Mouse (Mus musculus) cerebellum, adult 11-12 months (tissue): ENCODE data around the gene Ppp1r18.
"Not testable (repeated sequence)": the region's sequence is repeated elsewhere in the genome, so short reads cannot be mapped to it uniquely, and the experiment has no call there.

Experiments
- DNase-seq: peaks from one replicate; pipeline ENCODE4 v3.0.0; 2022

Ppp1r18 gene

DNA sequence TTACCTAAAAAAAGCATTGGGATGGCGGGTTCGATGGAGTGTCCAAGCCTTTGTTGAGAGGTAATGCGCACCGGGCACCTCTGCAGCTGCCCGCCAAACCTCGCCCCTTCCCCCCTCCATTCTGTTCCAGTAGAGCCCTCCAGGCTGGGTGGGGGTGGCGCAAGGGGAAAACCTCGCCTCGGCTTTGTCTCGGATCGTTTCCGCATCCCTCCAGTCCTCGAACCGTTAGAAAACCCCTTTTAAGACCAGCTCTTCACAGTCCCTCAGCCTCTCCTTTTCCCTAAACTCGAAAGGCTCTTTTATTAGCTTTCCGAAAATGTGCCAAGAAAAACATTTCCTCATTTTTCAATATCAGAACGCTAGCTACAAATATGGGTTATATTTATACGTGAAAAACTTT is 27.9 kb upstream of the Ppp1r18 start:
- peak; percentile 71 for DNase-seq

GRCm38 (mm10) chr17:35838122-35838544 is 27.3 kb upstream of the Ppp1r18 start, which contains the start of gene Tubb5:
Tubb5 (minus strand) TSS chr17:35838306.
- peak; percentile 97 for DNase-seq

- DNase-seq: peak; percentile 56
Observed at GRCm38 (mm10) chr17:35838570-35838969, 26.8 kb upstream of the Ppp1r18 start.

GRCm38 (mm10) chr17:35839002-35839401 is 26.4 kb upstream of the Ppp1r18 start:
- DNase-seq: not testable (repeated sequence)

DNA sequence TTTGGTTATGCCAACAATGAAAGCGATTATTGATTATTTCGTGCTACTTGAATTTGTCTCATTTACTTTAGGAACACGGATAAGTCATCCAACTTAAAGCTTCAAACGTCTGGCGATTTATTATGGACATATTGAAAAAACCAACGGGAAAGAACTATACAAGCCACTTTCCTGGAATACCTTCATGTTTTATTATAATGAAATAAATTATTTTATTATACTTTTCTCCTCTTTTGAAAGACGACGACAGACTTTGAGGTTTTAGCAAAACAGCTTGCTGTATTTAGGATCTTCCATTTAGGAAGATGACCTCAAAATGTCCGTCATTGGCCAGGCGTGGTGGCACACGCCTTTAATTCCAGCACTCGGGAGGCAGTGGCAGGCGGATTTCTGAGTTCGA is 24.8 kb upstream of the Ppp1r18 start:
- no peak for DNase-seq

GRCm38 (mm10) chr17:35841076-35841950 is 24.1 kb upstream of the Ppp1r18 start, which contains the start of gene Mdc1:
Mdc1 (plus strand) TSS chr17:35841515.
- DNase-seq: peak; percentile 100

- DNase-seq: peak; percentile 51
Observed at GRCm38 (mm10) chr17:35842006-35842405, 23.4 kb upstream of the Ppp1r18 start.

DNA sequence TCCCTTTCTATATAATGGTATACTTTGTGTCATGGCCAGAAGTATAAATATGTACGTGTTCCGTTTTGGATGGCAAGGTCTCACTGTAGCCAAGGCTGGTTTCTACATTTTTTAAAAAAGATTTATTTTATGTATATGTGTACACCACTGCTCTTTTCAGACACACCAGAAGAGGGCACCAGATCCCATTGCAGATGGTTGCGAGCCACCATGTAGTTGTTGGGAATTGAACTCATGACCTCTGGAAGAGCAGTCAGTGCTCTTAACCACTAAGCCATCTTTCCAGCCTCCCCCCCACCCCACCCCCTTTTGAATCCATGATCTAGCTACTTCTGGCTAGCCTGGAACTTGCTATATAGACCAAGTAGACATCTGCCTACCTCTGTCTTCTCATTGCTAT is 21.9 kb upstream of the Ppp1r18 start:
- DNase-seq: no peak

DNA sequence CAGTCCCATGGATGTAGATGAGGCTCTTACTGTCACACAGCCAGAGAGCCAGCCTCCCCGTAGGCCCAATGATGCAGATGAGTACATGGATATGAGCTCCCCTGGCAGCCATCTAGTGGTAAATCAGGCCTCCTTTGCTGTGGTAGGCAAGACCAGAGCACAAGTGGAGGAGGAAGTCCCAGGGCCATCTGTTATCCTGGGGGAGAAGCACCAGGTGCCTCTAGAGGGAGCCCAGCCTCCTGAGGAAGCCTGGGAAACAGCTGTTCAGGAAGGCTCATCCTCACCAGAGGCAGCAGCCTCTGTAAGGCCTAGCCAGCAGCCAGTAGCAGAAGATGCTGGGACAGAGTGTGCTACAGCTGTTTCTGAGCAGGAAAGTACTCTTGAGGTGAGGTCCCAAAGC is 17.3 kb upstream of the Ppp1r18 start:
- DNase-seq: no peak

DNA sequence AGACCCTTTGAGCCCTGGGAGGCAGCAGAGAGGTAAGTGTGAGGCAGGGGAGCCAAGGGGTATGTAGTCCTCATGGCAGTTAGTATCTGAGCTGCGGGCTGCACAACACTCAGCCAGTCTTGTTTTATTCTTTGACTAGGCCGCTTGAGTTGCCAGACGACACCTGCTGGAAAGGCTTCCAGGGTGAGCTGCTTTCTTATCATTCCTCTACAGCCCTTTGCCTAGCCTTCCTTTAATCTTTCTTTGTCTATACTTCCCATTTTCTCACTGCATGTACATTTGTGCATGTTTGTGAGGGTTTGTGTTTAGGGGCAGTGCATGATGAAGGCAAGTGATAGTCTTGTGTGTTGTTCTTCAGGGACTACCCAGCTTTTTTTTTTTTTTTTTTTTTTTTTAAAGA is 14.4 kb upstream of the Ppp1r18 start:
- no peak for DNase-seq

DNA sequence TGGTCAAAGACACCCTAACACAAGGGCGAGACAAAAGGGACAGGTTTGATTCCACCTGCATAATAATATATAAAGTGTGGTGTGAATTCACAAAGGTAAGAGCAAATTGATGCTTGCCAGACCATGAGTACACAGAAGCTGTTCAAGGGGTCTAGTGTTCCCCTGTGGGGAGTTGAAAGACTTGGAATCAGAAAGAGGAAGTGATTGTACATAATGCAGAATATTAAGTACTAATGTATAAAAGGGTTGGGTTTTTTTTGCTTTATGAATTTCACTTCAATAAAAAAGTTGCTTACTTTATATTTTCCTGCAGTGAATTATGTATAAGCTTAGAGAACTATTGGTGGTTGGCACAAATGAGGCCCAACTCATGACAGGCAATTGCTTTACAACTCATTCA is 6.0 kb upstream of the Ppp1r18 start:
- no peak for DNase-seq

- DNase-seq: no peak
Observed at GRCm38 (mm10) chr17:35859835-35860234, 5.6 kb upstream of the Ppp1r18 start.

- no peak for DNase-seq
Observed at GRCm38 (mm10) chr17:35860831-35861197, 4.6 kb upstream of the Ppp1r18 start.

DNA sequence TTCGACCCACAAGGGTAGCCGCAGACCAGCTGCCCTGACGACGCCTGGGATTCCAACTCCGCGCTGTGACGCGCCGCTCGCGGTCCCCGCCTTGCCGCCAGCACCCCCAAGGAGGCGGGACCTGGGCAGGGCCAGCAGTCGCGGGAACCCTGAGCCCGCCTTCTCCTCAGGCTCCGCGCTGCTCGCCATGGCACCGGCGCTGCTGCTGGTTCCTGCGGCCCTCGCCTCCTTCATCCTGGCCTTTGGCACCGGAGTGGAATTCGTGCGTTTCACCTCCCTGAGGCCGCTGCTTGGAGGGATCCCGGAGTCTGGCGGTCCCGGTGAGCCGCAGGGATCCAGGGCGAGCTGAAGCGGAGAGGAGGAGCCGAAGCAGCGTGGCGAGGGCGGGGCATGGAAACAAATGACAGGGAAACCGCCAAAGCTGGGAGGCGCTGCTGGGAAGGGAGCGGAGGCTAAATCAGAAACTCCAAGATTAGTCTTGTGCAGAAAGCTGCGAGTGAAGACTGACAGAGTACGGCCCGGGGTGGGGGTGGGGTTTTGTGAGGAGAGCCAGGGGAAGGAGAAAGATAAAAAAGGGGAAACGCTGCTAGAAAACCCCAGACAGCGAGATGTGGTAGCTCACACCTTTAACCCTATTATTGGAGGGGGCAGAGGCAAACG is 4.1 kb upstream of the Ppp1r18 start, which contains the start of gene Nrm:
Gene Nrm, plus strand, starts transcription at position 121 of the 660 bp plus-strand sequence.
- DNase-seq: peak; percentile 87

DNA sequence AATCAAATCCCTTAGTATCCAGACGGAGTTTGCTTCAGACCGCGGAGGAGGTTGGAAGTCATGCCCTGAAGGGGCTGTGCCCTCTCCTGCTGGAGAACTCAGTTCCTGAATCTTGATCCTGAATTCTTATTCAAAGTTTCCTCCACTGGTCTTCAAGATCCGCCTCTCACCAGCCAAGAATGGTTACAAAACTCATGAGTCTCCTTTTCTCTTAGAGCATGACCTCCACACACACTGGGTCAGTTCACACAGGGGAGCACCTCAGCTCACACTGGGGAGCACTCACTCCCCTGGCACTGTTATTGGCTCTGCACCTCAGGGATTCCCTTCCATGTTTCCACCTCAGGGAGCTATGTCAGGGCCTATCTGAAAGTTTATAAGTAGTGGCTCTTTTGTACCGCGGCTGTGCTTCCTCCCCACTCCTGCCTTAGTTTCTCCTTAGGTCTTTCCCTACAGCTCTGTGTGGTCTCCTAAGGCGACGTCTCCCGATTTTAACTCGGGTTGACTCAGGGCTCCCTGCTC is 500 bp upstream of the Ppp1r18 start:
- no peak for DNase-seq

- no peak for DNase-seq
Observed at GRCm38 (mm10) chr17:35866281-35866831, 963 bp downstream of the Ppp1r18 start.

GRCm38 (mm10) chr17:35866911-35867890 is 1.8 kb downstream of the Ppp1r18 start:
- no peak for DNase-seq

GRCm38 (mm10) chr17:35868165-35868820 is 2.9 kb downstream of the Ppp1r18 start:
- no peak for DNase-seq

GRCm38 (mm10) chr17:35868961-35869345 is 3.6 kb downstream of the Ppp1r18 start:
- no peak for DNase-seq

- no peak for DNase-seq
Observed at GRCm38 (mm10) chr17:35869346-35870067, 4.1 kb downstream of the Ppp1r18 start.
